Mouse (Mus musculus): Measurements from ENCODE around the gene Gabarapl1. TPM values are rescaled to one million over a fixed set of nuclear protein-coding genes. Genes with fewer than 3 reads are reported as not detected.

Gene Gabarapl1
- polyA plus RNA-seq, 1 experiment from 2014 or later: 159 TPM

- Histone ChIP-seq H3K9ac (replicated peaks) (no peak overlapping the region), H3K9me3 (no peaks in the 10 kb centered on the region), H3K36me3 (peaks cover 52% of the 10 kb centered on the region), H3K4me1 (replicated peaks) (peaks cover 13% of the 10 kb centered on the region), H3K4me3 (replicated peaks) (no peak overlapping the region), H3K4me2 (replicated peaks) (no peak overlapping the region), H3K27ac (no peak overlapping the region), H3K27me3 (no peaks in the 10 kb centered on the region)
- ATAC-seq: no peak
- WGBS: 51% methylated on average over 9 of the region's 9 CpGs
Measured at GRCm38 (mm10) chr6:129541931-129542330, 9.0 kb downstream of the Gabarapl1 start.

- Histone ChIP-seq H3K4me1 (replicated peaks) (peaks cover 9% of the 10 kb centered on the region), H3K27me3 (no peaks in the 10 kb centered on the region), H3K4me2 (replicated peaks) (no peak overlapping the region), H3K4me3 (replicated peaks) (no peak overlapping the region), H3K36me3 (peaks cover 48% of the 10 kb centered on the region), H3K27ac (no peak overlapping the region), H3K9ac (replicated peaks) (no peak overlapping the region), H3K9me3 (no peaks in the 10 kb centered on the region)
- no peak for ATAC-seq
- 86% methylated on average over 3 of the region's 3 CpGs for WGBS
Measured at GRCm38 (mm10) chr6:129542540-129542939, 9.6 kb downstream of the Gabarapl1 start.

- peak; percentile 81 for ATAC-seq
- Histone ChIP-seq H3K4me2 (replicated peaks) (no peak overlapping the region), H3K4me1 (replicated peaks) (peaks cover 9% of the 10 kb centered on the region), H3K9ac (replicated peaks) (no peak overlapping the region), H3K9me3 (no peaks in the 10 kb centered on the region), H3K27ac (no peak overlapping the region), H3K36me3 (peaks cover 36% of the 10 kb centered on the region), H3K4me3 (replicated peaks) (no peak overlapping the region), H3K27me3 (no peaks in the 10 kb centered on the region)
- 62% methylated on average over 6 of the region's 6 CpGs for WGBS
Measured at GRCm38 (mm10) chr6:129543709-129544606, 11.0 kb downstream of the Gabarapl1 start.

- no peak overlapping the region for H3K27ac ChIP-seq
- H3K36me3 ChIP-seq: peaks cover 4% of the 10 kb centered on the region; the same call in 1 of the 2 replicates
- no peak for ATAC-seq
- H3K9ac ChIP-seq (replicated peaks): no peak overlapping the region
- no peaks in the 10 kb centered on the region for H3K27me3 ChIP-seq
- no peak overlapping the region for H3K4me3 ChIP-seq (replicated peaks)
- H3K9me3 ChIP-seq: no peaks in the 10 kb centered on the region
- 89% methylated on average over 2 of the region's 2 CpGs for WGBS
- no peak overlapping the region for H3K4me2 ChIP-seq (replicated peaks)
- H3K4me1 ChIP-seq (replicated peaks): 0 out of 2 replicates have a peak, but pooled peaks cover 3% of the 10 kb centered on the region
Measured at GRCm38 (mm10) chr6:129547277-129547676, 14.3 kb downstream of the Gabarapl1 start.

- Histone ChIP-seq H3K36me3 (no peaks in the 10 kb centered on the region), H3K9ac (replicated peaks) (no peak overlapping the region), H3K9me3 (no peaks in the 10 kb centered on the region), H3K4me1 (replicated peaks) (0 out of 2 replicates have a peak, but pooled peaks cover 3% of the 10 kb centered on the region), H3K27me3 (no peaks in the 10 kb centered on the region), H3K27ac (no peak overlapping the region), H3K4me3 (replicated peaks) (no peak overlapping the region), H3K4me2 (replicated peaks) (no peak overlapping the region)
- 76% methylated on average over 3 of the region's 3 CpGs for WGBS
- ATAC-seq: no peak
Measured at GRCm38 (mm10) chr6:129548009-129548408, 15.0 kb downstream of the Gabarapl1 start.

GRCm38 (mm10) chr6:129557298-129558023, 24.5 kb downstream of the Gabarapl1 start:
- Histone ChIP-seq H3K9ac (replicated peaks) (no peak overlapping the region), H3K9me3 (no peaks in the 10 kb centered on the region), H3K36me3 (no peaks in the 10 kb centered on the region), H3K4me3 (replicated peaks) (no peak overlapping the region), H3K27ac (no peak overlapping the region), H3K4me1 (replicated peaks) (peaks cover 11% of the 10 kb centered on the region; the same call in 1 of the 2 replicates), H3K27me3 (no peaks in the 10 kb centered on the region), H3K4me2 (replicated peaks) (no peak overlapping the region)
- peak; percentile 43 for ATAC-seq

GRCm38 (mm10) chr6:129558946-129559640, 26.1 kb downstream of the Gabarapl1 start:
- Histone ChIP-seq H3K4me2 (replicated peaks) (no peak overlapping the region), H3K27ac (no peak overlapping the region), H3K4me1 (replicated peaks) (peaks cover 11% of the 10 kb centered on the region; the same call in 1 of the 2 replicates), H3K36me3 (no peaks in the 10 kb centered on the region), H3K9me3 (no peaks in the 10 kb centered on the region), H3K27me3 (no peaks in the 10 kb centered on the region), H3K4me3 (replicated peaks) (no peak overlapping the region), H3K9ac (replicated peaks) (no peak overlapping the region)
- peak; percentile 90 for ATAC-seq
- 19% methylated on average over 12 of the region's 12 CpGs for WGBS

GRCm38 (mm10) chr6:129559641-129560027, 26.7 kb downstream of the Gabarapl1 start:
- H3K27ac ChIP-seq: no peak overlapping the region
- WGBS: 57% methylated on average over 4 of the region's 4 CpGs
- no peaks in the 10 kb centered on the region for H3K9me3 ChIP-seq
- H3K36me3 ChIP-seq: no peaks in the 10 kb centered on the region
- ATAC-seq: peak; percentile 56
- H3K27me3 ChIP-seq: no peaks in the 10 kb centered on the region
- no peak overlapping the region for H3K4me2 ChIP-seq (replicated peaks)
- H3K4me1 ChIP-seq (replicated peaks): peaks cover 11% of the 10 kb centered on the region; the same call in 1 of the 2 replicates
- no peak overlapping the region for H3K4me3 ChIP-seq (replicated peaks)
- H3K9ac ChIP-seq (replicated peaks): no peak overlapping the region

GRCm38 (mm10) chr6:129565257-129565656, 32.3 kb downstream of the Gabarapl1 start:
- no peaks in the 10 kb centered on the region for H3K36me3 ChIP-seq
- H3K4me3 ChIP-seq (replicated peaks): no peak overlapping the region
- 84% methylated on average over 2 of the region's 2 CpGs for WGBS
- no peaks in the 10 kb centered on the region for H3K4me1 ChIP-seq (replicated peaks)
- no peak overlapping the region for H3K9ac ChIP-seq (replicated peaks)
- no peaks in the 10 kb centered on the region for H3K27me3 ChIP-seq
- H3K4me2 ChIP-seq (replicated peaks): no peak overlapping the region
- H3K9me3 ChIP-seq: no peaks in the 10 kb centered on the region
- no peak for ATAC-seq
- no peak overlapping the region for H3K27ac ChIP-seq

GRCm38 (mm10) chr6:129575315-129575714, 42.4 kb downstream of the Gabarapl1 start:
- 40% methylated on average over 2 of the region's 2 CpGs for WGBS
- no peak overlapping the region for H3K9ac ChIP-seq (replicated peaks)
- no peak overlapping the region for H3K4me2 ChIP-seq (replicated peaks)
- no peak for ATAC-seq
- H3K4me3 ChIP-seq (replicated peaks): no peak overlapping the region
- no peaks in the 10 kb centered on the region for H3K36me3 ChIP-seq
- no peaks in the 10 kb centered on the region for H3K27me3 ChIP-seq
- no peaks in the 10 kb centered on the region for H3K4me1 ChIP-seq (replicated peaks)
- no peaks in the 10 kb centered on the region for H3K9me3 ChIP-seq
- H3K27ac ChIP-seq: no peak overlapping the region

GRCm38 (mm10) chr6:129577605-129578004, 44.6 kb downstream of the Gabarapl1 start, which contains the start of gene Klre1:
Gene Klre1 (plus strand): TSS chr6:129577905.
- Histone ChIP-seq H3K4me2 (replicated peaks) (no peak within 1 kb of the TSS), H3K27me3 (no peaks in the 10 kb centered on the region), H3K9ac (replicated peaks) (no peak within 1 kb of the TSS), H3K27ac (no peak within 1 kb of the TSS), H3K4me1 (replicated peaks) (no peaks in the 10 kb centered on the region), H3K36me3 (no peaks in the 10 kb centered on the region), H3K9me3 (no peaks in the 10 kb centered on the region), H3K4me3 (replicated peaks) (no peak within 1 kb of the TSS)
- WGBS: 90% methylated on average over 8 of the region's 8 CpGs
- no peak for ATAC-seq

GRCm38 (mm10) chr6:129581274-129581673, 48.3 kb downstream of the Gabarapl1 start:
- Histone ChIP-seq H3K4me3 (replicated peaks) (no peak overlapping the region), H3K9ac (replicated peaks) (no peak overlapping the region), H3K36me3 (no peaks in the 10 kb centered on the region), H3K4me1 (replicated peaks) (no peaks in the 10 kb centered on the region), H3K27me3 (no peaks in the 10 kb centered on the region), H3K27ac (no peak overlapping the region), H3K4me2 (replicated peaks) (no peak overlapping the region), H3K9me3 (no peaks in the 10 kb centered on the region)
- 70% methylated on average over 4 of the region's 4 CpGs for WGBS
- ATAC-seq: no peak

All from midbrain, embryonic 13.5 days (tissue).